ENCODE assay signal across 7 mouse cellular contexts in genomic region chr13:51417796-51418195, GRCm38 (mm10). TPM values are rescaled to one million over a fixed set of nuclear protein-coding genes. Genes with fewer than 3 reads are reported as not detected.
DNase-seq lines count a peak whose midpoint lies in the region; ATAC-seq lines count a peak whose summit lies in the region.

No protein-coding gene starts in this region.

- H3K9me3 ChIP-seq in embryonic facial prominence, embryonic 14.5 days (ENCODE audit: control insufficient read depth, low read length), result 0 out of 2 replicates have a peak, but pooled peaks cover 8% of the 10 kb centered on the region
- H3K9me3 ChIP-seq in hindbrain, embryonic 10.5 days, result peaks cover 13% of the 10 kb centered on the region
- H3K9me3 ChIP-seq in liver, embryonic 15.5 days (replicated peaks), result no peaks in the 10 kb centered on the region

- no peak overlapping the region for H3K4me3 ChIP-seq in embryonic facial prominence, embryonic 14.5 days (ENCODE audit: low read depth, low read length)
- H3K4me3 ChIP-seq in hindbrain, embryonic 10.5 days, result peak overlapping the region; percentile 39
- H3K4me3 ChIP-seq in liver, embryonic 15.5 days (replicated peaks), result no peak overlapping the region

- H3K9ac ChIP-seq in embryonic facial prominence, embryonic 14.5 days (ENCODE audit: low read depth, low read length), result peak overlapping the region; percentile 41
- no peak overlapping the region for H3K9ac ChIP-seq in liver, embryonic 15.5 days

- no peak for DNase-seq in embryonic facial prominence, embryonic 14.5 days (ENCODE audit: low spot score)
- DNase-seq in hindbrain, embryonic 10.5 days (ENCODE audit: low spot score), result no peak
- DNase-seq in urinary bladder, postnatal 25 days (ENCODE audit: low spot score), result no peak
- DNase-seq in frontal cortex, postnatal 36 days (ENCODE audit: low spot score in 2 of 2), result no peak
- no peak for DNase-seq in gastrocnemius, adult 18-20 months (ENCODE audit: low spot score)

- peak overlapping the region; percentile 29 for H3K4me2 ChIP-seq in embryonic facial prominence, embryonic 14.5 days (ENCODE audit: low read depth, low read length)
- no peak overlapping the region for H3K4me2 ChIP-seq in liver, embryonic 15.5 days

- H3K27me3 ChIP-seq in embryonic facial prominence, embryonic 14.5 days (replicated peaks; ENCODE audit: control insufficient read depth, insufficient read depth, low read length), result no peaks in the 10 kb centered on the region
- H3K27me3 ChIP-seq in hindbrain, embryonic 10.5 days (ENCODE audit: insufficient read depth, poor library complexity, severe bottlenecking), result no peaks in the 10 kb centered on the region
- H3K27me3 ChIP-seq in liver, embryonic 15.5 days, result no peaks in the 10 kb centered on the region

- 41% methylated on average over 6 of the region's 6 CpGs for WGBS in embryonic facial prominence, embryonic 14.5 days
- WGBS in hindbrain, embryonic 10.5 days, result 62% methylated on average over 6 of the region's 6 CpGs
- whole genome bisulfite sequencing in liver, embryonic 15.5 days (ENCODE audit: insufficient replicate concordance), result 19% methylated on average over 6 of the region's 6 CpGs

- peaks cover 14% of the 10 kb centered on the region for H3K4me1 ChIP-seq in embryonic facial prominence, embryonic 14.5 days (ENCODE audit: control insufficient read depth, insufficient read depth, low read length)
- H3K4me1 ChIP-seq in hindbrain, embryonic 10.5 days (replicated peaks), result peaks cover 31% of the 10 kb centered on the region
- H3K4me1 ChIP-seq in liver, embryonic 15.5 days (replicated peaks), result no peaks in the 10 kb centered on the region

- ATAC-seq in common myeloid progenitor, adult 5-6 weeks (replicated peaks; ENCODE audit: low read depth, poor library complexity, severe bottlenecking), result peak; percentile 67
- ATAC-seq in embryonic facial prominence, embryonic 14.5 days (ENCODE audit: low read depth), result no peak
- ATAC-seq in liver, embryonic 15.5 days (ENCODE audit: insufficient read depth), result 0 out of 2 replicates have a peak, but pooled peaks have one; percentile 12

- peaks cover 82% of the 10 kb centered on the region for H3K36me3 ChIP-seq in embryonic facial prominence, embryonic 14.5 days (ENCODE audit: control insufficient read depth, insufficient read depth, low read length)
- peaks cover 31% of the 10 kb centered on the region for H3K36me3 ChIP-seq in hindbrain, embryonic 10.5 days
- no peaks in the 10 kb centered on the region for H3K36me3 ChIP-seq in liver, embryonic 15.5 days (replicated peaks)

- H3K27ac ChIP-seq in embryonic facial prominence, embryonic 14.5 days (replicated peaks; ENCODE audit: low read depth, low read length), result peak overlapping the region; percentile 74
- H3K27ac ChIP-seq in hindbrain, embryonic 10.5 days, result peak overlapping the region; percentile 89
- no peak overlapping the region for H3K27ac ChIP-seq in liver, embryonic 15.5 days (replicated peaks)

RNA-seq across cellular contexts. Expression of gene S1pr3, which starts 9.4 kb away (rescaled TPM):
- 4.1 and 7.0 TPM in 2 replicates for total RNA-seq in common myeloid progenitor, adult 5-6 weeks (2017)
- 81.4 and 97.6 TPM in 2 replicates for polyA plus RNA-seq in embryonic facial prominence, embryonic 14.5 days (2014; fragmentation: Nextera tagmentation; extraction: Ambion mirVana)
- polyA plus RNA-seq in hindbrain, embryonic 10.5 days (2016; fragmentation: Nextera tagmentation; extraction: Ambion mirVana), result 48.0 and 50.6 TPM in 2 replicates
- polyA plus RNA-seq in liver, embryonic 15.5 days (2015; fragmentation: Nextera tagmentation; extraction: Ambion mirVana), result 1.5 and 1.7 TPM in 2 replicates
- 1 to 10 TPM; 3.0 to 4.2 TPM for total RNA-seq in gastrocnemius, adult 18-20 months (2021)

Comparison
In these comparisons a context has a peak if more than half of its experiments do, and no peak if none do; other contexts are left out.
1. RNA of gene S1pr3, which starts 9.4 kb away (polyA plus RNA-seq): 81.4 to 97.6 TPM in embryonic facial prominence, embryonic 14.5 days and 48.0 to 50.6 TPM in hindbrain, embryonic 10.5 days; 1.5 to 1.7 TPM in liver, embryonic 15.5 days; every median in the first group is over 10 times any median in the second.